Mouse (Mus musculus): ENCODE data around the gene Trim8. TPM values are rescaled to one million over a fixed set of nuclear protein-coding genes. Genes with fewer than 3 reads are reported as not detected.

Gene Trim8
- total and polyA plus RNA-seq, 3 experiments: 24.1 to 39.8 (median 39.2) TPM

DNA sequence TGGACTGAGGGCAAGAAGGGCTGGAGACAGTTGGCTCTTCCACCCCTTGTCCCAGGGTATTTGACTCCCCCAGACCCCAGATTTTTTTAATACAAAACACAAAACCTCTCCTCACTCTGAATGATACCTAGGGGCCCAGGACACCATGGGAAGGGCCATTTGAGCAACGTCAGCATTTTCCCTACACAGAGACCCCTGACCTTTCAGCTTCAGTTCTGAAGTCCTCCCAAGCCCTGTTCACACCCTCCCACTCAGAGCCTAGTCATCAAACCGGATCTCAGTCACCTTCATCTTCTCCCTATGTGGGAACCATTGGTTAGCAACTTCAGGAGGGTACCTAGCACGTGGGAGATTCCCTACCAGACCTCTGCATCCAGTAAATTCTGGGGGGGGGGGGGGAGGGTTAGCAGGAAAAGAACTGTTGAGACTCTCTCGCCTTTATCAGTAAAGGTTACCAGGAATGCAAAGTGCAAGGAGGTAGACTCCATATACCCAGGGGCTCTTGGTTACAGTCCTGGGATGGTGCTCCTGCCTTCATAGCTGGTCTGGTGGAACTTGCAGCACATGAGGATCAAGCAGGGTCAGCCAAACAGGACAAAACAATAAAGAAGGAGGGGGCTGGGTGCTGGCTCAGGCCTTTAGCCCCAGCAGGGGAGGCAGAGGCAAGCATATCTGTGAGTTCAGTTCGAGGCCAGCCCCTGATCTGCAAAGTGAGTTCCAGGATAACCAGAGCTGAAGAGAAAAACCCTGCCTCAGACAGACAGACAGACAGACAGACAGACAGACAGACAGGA is 17.5 kb downstream of the Trim8 start:
- Histone ChIP-seq H3K27ac (no peak overlapping the region; the same call in 1 of the 2 replicates), H3K4me1 (ENCODE audit: control insufficient read depth, insufficient read depth, low read length) (peaks cover 21% of the 10 kb centered on the region)
- WGBS: 22% methylated on average over 5 of the region's 5 CpGs

GRCm38 (mm10) chr19:46521698-46522097 is 20.2 kb downstream of the Trim8 start:
- Histone ChIP-seq H3K4me1 (ENCODE audit: control insufficient read depth, insufficient read depth, low read length) (peaks cover 32% of the 10 kb centered on the region), H3K36me3 (ENCODE audit: control insufficient read depth, insufficient read depth, low read length) (no peaks in the 10 kb centered on the region), H3K4me3 (no peak overlapping the region), H3K9ac (ENCODE audit: low read depth, low read length) (no peak overlapping the region), H3K27me3 (ENCODE audit: control insufficient read depth, insufficient read depth, low read length) (no peaks in the 10 kb centered on the region), H3K79me2 (replicated peaks; ENCODE audit: control insufficient read depth, insufficient read depth, low read length) (no peaks in the 10 kb centered on the region), H3K27ac (no peak overlapping the region)
- TF ChIP-seq CTCF (IDR thresholded peaks at IDR 0.05) (no peak), EP300 (IDR thresholded peaks at IDR 0.05; ENCODE audit: insufficient read depth, low read depth, low read length) (no peak), POLR2A (IDR thresholded peaks at IDR 0.05; ENCODE audit: insufficient read depth, low read depth, low read length) (no peak)
- DNase-seq: no peak
- intact Hi-C loops (cut with DNase I): no loop called here

More for the DNA sequence above, 17.5 kb downstream of the Trim8 start:
- no peak for TF ChIP-seq EP300 (IDR thresholded peaks at IDR 0.05; ENCODE audit: insufficient read depth, low read depth, low read length)
- no peak for TF ChIP-seq CTCF (IDR thresholded peaks at IDR 0.05)
- TF ChIP-seq POLR2A (IDR thresholded peaks at IDR 0.05; ENCODE audit: insufficient read depth, low read depth, low read length): no peak
- Histone ChIP-seq H3K4me3 (no peak overlapping the region), H3K36me3 (ENCODE audit: control insufficient read depth, insufficient read depth, low read length) (no peaks in the 10 kb centered on the region), H3K9ac (ENCODE audit: low read depth, low read length) (no peak overlapping the region), H3K27me3 (ENCODE audit: control insufficient read depth, insufficient read depth, low read length) (no peaks in the 10 kb centered on the region), H3K79me2 (replicated peaks; ENCODE audit: control insufficient read depth, insufficient read depth, low read length) (no peaks in the 10 kb centered on the region)
- DNase-seq: no peak
- intact Hi-C loops (cut with DNase I): no loop called here

- Histone ChIP-seq H3K27me3 (ENCODE audit: control insufficient read depth, insufficient read depth, low read length) (no peaks in the 10 kb centered on the region), H3K79me2 (replicated peaks; ENCODE audit: control insufficient read depth, insufficient read depth, low read length) (no peaks in the 10 kb centered on the region), H3K36me3 (ENCODE audit: control insufficient read depth, insufficient read depth, low read length) (no peaks in the 10 kb centered on the region), H3K9ac (ENCODE audit: low read depth, low read length) (no peak overlapping the region), H3K4me3 (no peak overlapping the region), H3K4me1 (ENCODE audit: control insufficient read depth, insufficient read depth, low read length) (peaks cover 32% of the 10 kb centered on the region), H3K27ac (no peak overlapping the region)
- DNase-seq: no peak
- intact Hi-C loops (cut with DNase I): no loop called here
- 24% methylated on average over 15 of the region's 15 CpGs for WGBS
- TF ChIP-seq EP300 (IDR thresholded peaks at IDR 0.05; ENCODE audit: insufficient read depth, low read depth, low read length) (0 out of 2 replicates have a peak, but pooled peaks have one; percentile 10), CTCF (IDR thresholded peaks at IDR 0.05) (no peak), POLR2A (IDR thresholded peaks at IDR 0.05; ENCODE audit: insufficient read depth, low read depth, low read length) (no peak)
Measured at GRCm38 (mm10) chr19:46522433-46523044, 21.0 kb downstream of the Trim8 start.

GRCm38 (mm10) chr19:46523131-46523479 is 21.6 kb downstream of the Trim8 start:
- intact Hi-C loops (cut with DNase I): no loop called here
- H3K4me3 ChIP-seq: no peak overlapping the region; the same call in 1 of the 2 replicates
- H3K9ac ChIP-seq (ENCODE audit: low read depth, low read length): no peak overlapping the region

GRCm38 (mm10) chr19:46523480-46524151 is 22.1 kb downstream of the Trim8 start:
- intact Hi-C loops (cut with DNase I): loop anchor here (1.0 to 2.0 kb wide), 2 partner anchors 19 to 67 kb away; no protein-coding TSS in a partner anchor
- no peaks in the 10 kb centered on the region for H3K27me3 ChIP-seq (ENCODE audit: control insufficient read depth, insufficient read depth, low read length)
- H3K36me3 ChIP-seq (ENCODE audit: control insufficient read depth, insufficient read depth, low read length): no peaks in the 10 kb centered on the region
- H3K79me2 ChIP-seq (replicated peaks; ENCODE audit: control insufficient read depth, insufficient read depth, low read length): no peaks in the 10 kb centered on the region
- peak overlapping the region; percentile 28 for H3K9ac ChIP-seq (ENCODE audit: low read depth, low read length)
- H3K4me3 ChIP-seq: peak overlapping the region; percentile 28
- WGBS: 22% methylated on average over 20 of the region's 20 CpGs
- H3K4me1 ChIP-seq (ENCODE audit: control insufficient read depth, insufficient read depth, low read length): peaks cover 35% of the 10 kb centered on the region
- TF ChIP-seq POLR2A (IDR thresholded peaks at IDR 0.05; ENCODE audit: insufficient read depth, low read depth, low read length) (0 out of 2 replicates have a peak, but pooled peaks have one; percentile 29), EP300 (IDR thresholded peaks at IDR 0.05; ENCODE audit: insufficient read depth, low read depth, low read length) (no peak), CTCF (IDR thresholded peaks at IDR 0.05) (no peak)
- peak; percentile 71 to 72 for DNase-seq
- peak overlapping the region; percentile 84 for H3K27ac ChIP-seq

More at GRCm38 (mm10) chr19:46523131-46523479, 21.6 kb downstream of the Trim8 start:
- Histone ChIP-seq H3K27ac (peak overlapping the region; percentile 30), H3K79me2 (replicated peaks; ENCODE audit: control insufficient read depth, insufficient read depth, low read length) (no peaks in the 10 kb centered on the region), H3K4me1 (ENCODE audit: control insufficient read depth, insufficient read depth, low read length) (peaks cover 35% of the 10 kb centered on the region), H3K36me3 (ENCODE audit: control insufficient read depth, insufficient read depth, low read length) (no peaks in the 10 kb centered on the region), H3K27me3 (ENCODE audit: control insufficient read depth, insufficient read depth, low read length) (no peaks in the 10 kb centered on the region)
- TF ChIP-seq POLR2A (IDR thresholded peaks at IDR 0.05; ENCODE audit: insufficient read depth, low read depth, low read length): no peak
- no peak for TF ChIP-seq EP300 (IDR thresholded peaks at IDR 0.05; ENCODE audit: insufficient read depth, low read depth, low read length)
- TF ChIP-seq CTCF (IDR thresholded peaks at IDR 0.05): no peak
- no peak for DNase-seq
